Mouse (Mus musculus) kidney, postnatal 14 days (tissue): ENCODE measurements around the gene Anapc16.
"Not testable (repeated sequence)": the region's sequence is repeated elsewhere in the genome, so short reads cannot be mapped to it uniquely, and the experiment has no call there.

Experiments
- DNase-seq: peaks from one replicate; pipeline ENCODE4 v3.0.0; 2022; ENCODE audit warnings: mixed read lengths

Anapc16 gene

GRCm38 (mm10) chr10:59997591-59997990, 5.3 kb downstream of the Anapc16 start:
- DNase-seq = peak; percentile 78

GRCm38 (mm10) chr10:59995889-59996288, 7.0 kb downstream of the Anapc16 start:
- no peak for DNase-seq

GRCm38 (mm10) chr10:59993813-59994212, 9.1 kb downstream of the Anapc16 start:
- not testable (repeated sequence) for DNase-seq

GRCm38 (mm10) chr10:59992024-59992423, 10.9 kb downstream of the Anapc16 start:
- no peak for DNase-seq

- DNase-seq = no peak
Observed at GRCm38 (mm10) chr10:59991262-59991880, 11.6 kb downstream of the Anapc16 start.

- DNase-seq = no peak
Observed at GRCm38 (mm10) chr10:59990393-59990792, 12.5 kb downstream of the Anapc16 start.

- DNase-seq = no peak
Observed at GRCm38 (mm10) chr10:59988036-59988435, 14.9 kb downstream of the Anapc16 start.

GRCm38 (mm10) chr10:59982379-59982873, 20.5 kb downstream of the Anapc16 start:
- no peak for DNase-seq

GRCm38 (mm10) chr10:59981792-59982191, 21.1 kb downstream of the Anapc16 start:
- DNase-seq = no peak

- DNase-seq = no peak
Observed at GRCm38 (mm10) chr10:59981336-59981735, 21.6 kb downstream of the Anapc16 start.

GRCm38 (mm10) chr10:59980815-59981244, 22.1 kb downstream of the Anapc16 start:
- peak; percentile 48 for DNase-seq

GRCm38 (mm10) chr10:59978873-59979743, 23.8 kb downstream of the Anapc16 start:
- DNase-seq = peak; percentile 94

- DNase-seq = no peak
Observed at GRCm38 (mm10) chr10:59978401-59978800, 24.5 kb downstream of the Anapc16 start.

GRCm38 (mm10) chr10:59977715-59978343, 25.1 kb downstream of the Anapc16 start:
- no peak for DNase-seq

GRCm38 (mm10) chr10:59977141-59977540, 25.8 kb downstream of the Anapc16 start:
- no peak for DNase-seq

- peak; percentile 66 for DNase-seq
Observed at GRCm38 (mm10) chr10:59974786-59975185, 28.1 kb downstream of the Anapc16 start.

GRCm38 (mm10) chr10:59974191-59974664, 28.7 kb downstream of the Anapc16 start:
- peak; percentile 86 for DNase-seq

- no peak for DNase-seq
Observed at GRCm38 (mm10) chr10:59973400-59973799, 29.5 kb downstream of the Anapc16 start.

- no peak for DNase-seq
Observed at GRCm38 (mm10) chr10:59972999-59973398, 29.9 kb downstream of the Anapc16 start.

GRCm38 (mm10) chr10:59972534-59972933, 30.4 kb downstream of the Anapc16 start:
- peak; percentile 86 for DNase-seq

GRCm38 (mm10) chr10:59971813-59972212, 31.1 kb downstream of the Anapc16 start:
- DNase-seq = no peak

- DNase-seq = no peak
Observed at GRCm38 (mm10) chr10:59970450-59971062, 32.4 kb downstream of the Anapc16 start.
